Mouse (Mus musculus): ENCODE data around the gene Fmo6.

DNA sequence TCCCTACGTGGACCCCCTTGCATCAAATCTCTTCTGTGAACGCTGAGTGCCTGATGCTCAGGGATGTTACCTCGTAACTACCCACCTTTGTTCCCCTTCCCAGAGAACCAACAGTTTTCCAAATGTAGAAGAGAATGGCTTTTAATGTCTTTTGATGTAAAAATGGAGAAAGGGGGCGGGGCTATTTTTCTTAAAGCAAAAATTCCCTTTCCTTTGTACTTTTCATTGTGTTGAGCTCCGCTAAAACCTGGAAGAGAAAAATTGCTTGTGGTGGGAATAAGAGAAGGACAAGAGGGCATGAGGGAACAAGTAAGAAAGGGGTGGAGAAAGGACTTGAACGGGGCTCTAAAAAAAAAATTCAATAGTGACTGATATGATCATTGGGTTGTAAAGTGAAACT lies at the start of gene Fmo6:
- TF ChIP-seq TAL1 (IDR thresholded peaks at IDR 0.05; ENCODE audit: low read length) = no peak
- TF ChIP-seq GATA1 (IDR thresholded peaks at IDR 0.05; ENCODE audit: low read length) = no peak
